Mouse (Mus musculus) heart, postnatal 0 days (tissue): ENCODE results near the gene Mrps31. TPM values are rescaled to one million over a fixed set of nuclear protein-coding genes. Genes with fewer than 3 reads are reported as not detected.

ENCODE experiments used
- ATAC-seq: fragments of 200-750 bp; cut with Nextera tagmentation; 2 replicates; pipeline ENCODE4 v1.8.0; 2017; ENCODE audit warnings: low read depth, moderate number of reproducible peaks, moderate library complexity; ENCODE audit not compliant: insufficient read depth
- DNase-seq: peaks from one replicate; pipeline ENCODE4 v3.0.0-alpha.2; 2016; ENCODE audit warnings: low spot score
- H3K27ac ChIP-seq: fragments of 300-500 bp; sonication (generic); 2 replicates; pipeline ENCODE4 v1.5.1; 2014; ENCODE audit warnings: low read depth, mild to moderate bottlenecking
- H3K27me3 ChIP-seq: fragments of 300-500 bp; sonication (generic); 2 replicates; pipeline ENCODE4 v1.6.1; 2014; ENCODE audit warnings: low read length, mixed read lengths; ENCODE audit not compliant: control insufficient read depth, insufficient read depth
- H3K36me3 ChIP-seq: fragments of 300-500 bp; sonication (generic); replicated peaks from 2 replicates; pipeline ENCODE4 v1.6.1; 2014; ENCODE audit warnings: low read length, mixed read lengths; ENCODE audit not compliant: control insufficient read depth, insufficient read depth
- H3K4me1 ChIP-seq: fragments of 300-500 bp; sonication (generic); 2 replicates; pipeline ENCODE4 v1.6.1; 2014; ENCODE audit warnings: antibody characterized with exemption; ENCODE audit not compliant: control insufficient read depth, insufficient read depth
- H3K4me2 ChIP-seq: fragments of 300-500 bp; sonication (generic); 2 replicates; pipeline ENCODE4 v1.6.1; 2014; ENCODE audit warnings: low read depth, mild to moderate bottlenecking, low read length, moderate library complexity
- H3K4me3 ChIP-seq: fragments of 300-500 bp; sonication (generic); 2 replicates; pipeline ENCODE4 v1.5.1; 2014; ENCODE audit warnings: low read depth, low read length
- H3K9ac ChIP-seq: fragments of 300-500 bp; sonication (generic); replicated peaks from 2 replicates; pipeline ENCODE4 v1.6.1; 2014; ENCODE audit warnings: low read depth, low read length, mixed read lengths
- H3K9me3 ChIP-seq: fragments of 300-500 bp; sonication (generic); replicated peaks from 2 replicates; pipeline ENCODE4 v1.6.1; 2016; ENCODE audit warnings: low read length; ENCODE audit not compliant: control insufficient read depth
- CTCF ChIP-seq: IDR thresholded peaks from 2 replicates; pipeline ENCODE4 v1.5.1; 2016; ENCODE audit warnings: antibody characterized with exemption, control low read depth, low read depth
- EP300 ChIP-seq: IDR thresholded peaks from 2 replicates; pipeline ENCODE4 v1.6.1; 2016; ENCODE audit warnings: antibody characterized with exemption, low read depth
- WGBS: fragments of 180-500 bp; shearing (Covaris S2); extraction: QIAGEN DNeasy Blood & Tissue Kit; methylation state at CpG from one replicate; pipeline ENCODE4 v1.1.7; 2014; 5-methylcytosine and 5-hydroxymethylcytosine counted together
- polyA plus RNA-seq: library from polyadenylated mRNA; unstranded; fragments of >200 nt; fragmentation: Nextera tagmentation; extraction: Ambion mirVana; gene quantifications from 2 replicates; pipeline ENCODE4 v1.2.1, GENCODE M21; 2015
- total RNA-seq: library from RNA; depleted of rRNA; stranded (reverse); fragments of >200 nt; gene quantifications from 2 replicates; pipeline ENCODE4 v1.2.3, GENCODE M21; 2014; ENCODE audit warnings: low replicate concordance; rRNA removed

Mrps31 gene
- total RNA-seq (21.7 and 27.3 TPM in 2 replicates), polyA plus RNA-seq (67.9 and 72.5 TPM in 2 replicates)

DNA sequence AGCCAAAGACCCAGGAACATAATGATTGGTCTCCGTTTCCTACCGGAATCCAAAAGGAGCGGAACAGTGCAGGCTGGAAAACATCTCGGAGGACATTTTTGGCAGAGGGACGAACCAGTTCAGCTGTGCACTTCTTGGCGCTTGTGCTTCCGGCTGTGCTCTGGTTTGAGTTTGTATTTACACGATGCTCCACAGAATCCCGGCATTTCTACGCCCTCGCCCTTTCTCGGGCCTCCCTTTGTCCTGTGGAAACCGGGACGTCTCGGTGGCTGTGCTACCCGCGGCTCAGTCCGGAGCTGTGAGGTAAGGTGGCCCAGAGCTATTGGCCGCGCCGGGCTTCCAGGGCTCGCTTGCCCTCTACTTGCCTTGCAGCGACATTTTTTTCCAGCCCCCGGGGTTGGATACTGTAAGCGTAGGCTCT, at the start of gene Mrps31:
Gene Mrps31 (plus strand): TSS at position 80 of the 421 bp plus-strand sequence.
- DNase-seq (peak; percentile 87), ATAC-seq (peak; percentile 95)
- Histone ChIP-seq H3K4me3 (peak within 1 kb of the TSS; percentile 93), H3K9me3 (no peaks in the 10 kb centered on the region), H3K4me2 (peak within 1 kb of the TSS; percentile 79), H3K9ac (peak within 1 kb of the TSS; percentile 95), H3K4me1 (peaks cover 8% of the 10 kb centered on the region), H3K36me3 (peaks cover 12% of the 10 kb centered on the region; the same call in 1 of the 2 replicates), H3K27me3 (no peaks in the 10 kb centered on the region), H3K27ac (peak within 1 kb of the TSS; percentile 87)
- WGBS: under 1% methylated on average over 25 of the region's 25 CpGs
- TF ChIP-seq CTCF: no peak
- TF ChIP-seq EP300: peak; percentile 62

DNA sequence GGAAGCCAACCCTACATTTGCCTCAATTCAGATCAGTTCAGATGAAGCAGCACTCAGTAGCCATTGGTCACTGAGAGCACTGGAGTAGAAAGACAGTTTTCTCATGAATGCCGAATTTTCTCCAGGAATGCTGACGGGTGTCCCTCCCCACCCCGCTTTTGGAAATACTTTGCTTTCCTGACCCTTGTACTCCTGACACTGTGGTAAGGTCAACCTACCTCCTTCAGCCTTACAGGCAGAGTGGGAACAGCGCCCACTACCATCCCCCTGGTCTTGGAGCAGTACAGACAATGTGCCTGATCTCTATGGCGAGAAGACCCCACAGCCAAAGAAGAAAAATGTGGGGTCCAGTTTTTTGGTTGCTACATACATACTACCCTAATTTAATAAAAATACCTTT, 34.9 kb upstream of the Mrps31 start:
- H3K27ac ChIP-seq: no peak overlapping the region
- no peak for ATAC-seq
- no peak overlapping the region for H3K4me3 ChIP-seq
- no peaks in the 10 kb centered on the region for H3K4me1 ChIP-seq
- H3K4me2 ChIP-seq: no peak overlapping the region
- 84% methylated on average over 5 of the region's 5 CpGs for WGBS
- peaks cover 26% of the 10 kb centered on the region for H3K36me3 ChIP-seq
- H3K9me3 ChIP-seq: no peaks in the 10 kb centered on the region
- TF ChIP-seq CTCF: no peak
- TF ChIP-seq EP300: no peak
- no peak overlapping the region for H3K9ac ChIP-seq
- DNase-seq: no peak
- H3K27me3 ChIP-seq: no peaks in the 10 kb centered on the region

DNA sequence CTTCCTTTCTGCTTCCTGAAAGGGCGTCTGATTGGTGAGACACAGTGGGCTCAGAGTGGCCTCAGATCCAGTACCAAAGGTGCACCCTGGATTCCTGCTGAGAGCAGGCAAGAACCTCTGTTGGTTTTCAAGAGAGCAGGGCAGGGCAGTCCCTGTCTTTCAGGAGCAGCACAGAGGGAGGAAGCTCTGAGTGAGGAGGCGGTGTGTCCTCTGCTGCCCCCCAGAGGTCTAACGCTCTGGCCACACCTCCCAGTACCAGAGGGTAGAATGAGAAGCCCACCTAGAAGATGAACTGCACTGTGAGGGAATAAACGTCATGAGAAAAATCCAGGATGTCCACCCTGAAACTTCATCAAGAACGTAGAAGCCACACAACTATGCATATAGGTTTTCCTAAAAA, 34.3 kb upstream of the Mrps31 start:
- no peak overlapping the region for H3K4me2 ChIP-seq
- TF ChIP-seq EP300 (no peak), CTCF (peak; percentile 75)
- ATAC-seq (peak; percentile 85), DNase-seq (peak; percentile 49)
- no peak overlapping the region for H3K4me3 ChIP-seq
- H3K36me3 ChIP-seq: peaks cover 31% of the 10 kb centered on the region
- H3K27ac ChIP-seq: no peak overlapping the region
- no peaks in the 10 kb centered on the region for H3K27me3 ChIP-seq
- H3K9me3 ChIP-seq: no peaks in the 10 kb centered on the region
- H3K4me1 ChIP-seq: no peaks in the 10 kb centered on the region
- no peak overlapping the region for H3K9ac ChIP-seq
- 37% methylated on average over 5 of the region's 5 CpGs for WGBS

DNA sequence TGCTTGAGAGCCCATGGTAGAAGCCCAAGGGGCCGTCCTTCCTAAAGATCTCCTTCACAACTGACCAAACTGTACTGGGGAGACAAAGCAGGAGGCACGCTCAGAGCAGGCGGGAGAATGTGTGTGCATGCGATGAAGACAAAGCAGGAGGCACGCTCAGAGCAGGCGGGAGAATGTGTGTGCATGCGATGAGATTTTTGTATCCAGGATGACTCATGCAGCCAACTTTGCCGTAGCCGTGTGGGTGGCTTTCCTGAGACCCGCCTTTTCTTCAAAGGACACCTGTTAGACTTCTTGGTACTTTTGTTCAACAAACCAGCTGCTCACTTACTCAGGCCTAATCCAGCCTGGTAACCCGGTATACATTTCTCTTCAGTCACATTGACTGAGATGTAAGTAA, 30.2 kb upstream of the Mrps31 start:
- WGBS: 91% methylated on average over 11 of the region's 11 CpGs
- no peak for DNase-seq
- ATAC-seq: no peak
- peaks cover 46% of the 10 kb centered on the region for H3K36me3 ChIP-seq
- no peaks in the 10 kb centered on the region for H3K9me3 ChIP-seq
- no peaks in the 10 kb centered on the region for H3K27me3 ChIP-seq
- no peak for TF ChIP-seq CTCF
- no peak for TF ChIP-seq EP300
- no peaks in the 10 kb centered on the region for H3K4me1 ChIP-seq
- H3K4me2 ChIP-seq: no peak overlapping the region
- H3K9ac ChIP-seq: no peak overlapping the region
- H3K27ac ChIP-seq: no peak overlapping the region
- no peak overlapping the region for H3K4me3 ChIP-seq

- H3K4me2 ChIP-seq: no peak overlapping the region
- 0 out of 2 replicates have a peak overlapping the region, but pooled peaks have one; percentile 6 for H3K4me3 ChIP-seq
- DNase-seq: no peak
- H3K27me3 ChIP-seq: no peaks in the 10 kb centered on the region
- H3K9me3 ChIP-seq: no peaks in the 10 kb centered on the region
- H3K4me1 ChIP-seq: no peaks in the 10 kb centered on the region
- H3K9ac ChIP-seq: no peak overlapping the region
- peaks cover 45% of the 10 kb centered on the region for H3K36me3 ChIP-seq
- 70% methylated on average over 19 of the region's 19 CpGs for WGBS
- TF ChIP-seq EP300 (no peak), CTCF (no peak; the same call in 1 of the 2 replicates)
- ATAC-seq: peak; percentile 39; the same call in 1 of the 2 replicates
- no peak overlapping the region; the same call in 1 of the 2 replicates for H3K27ac ChIP-seq
Measured at GRCm38 (mm10) chr8:22382824-22383595, 28.2 kb upstream of the Mrps31 start.
